Mouse (Mus musculus) kidney, adult 2 months (tissue): ENCODE measurements at regions not wholly inside any gene's neighbourhood (a gene's known extent, or its start where the extent isn't known, plus 50 kb on each side); places are given as distances from the start of the nearest gene placed in this dataset.

Source experiments
- DNase-seq: peaks from one replicate; pipeline ENCODE4 v3.0.0; 2021
- H3K27ac ChIP-seq: fragments of 200-500 bp; 2 replicates; pipeline ENCODE4 v1.5.1; 2012; ENCODE audit warnings: low read depth, low read length, control low read depth, inconsistent platforms; ENCODE audit not compliant: insufficient read depth
- H3K27me3 ChIP-seq: fragments of 200-500 bp; replicated peaks from 2 replicates; pipeline ENCODE4 v1.6.1; 2012; ENCODE audit warnings: mild to moderate bottlenecking, moderate library complexity, low read length, inconsistent platforms; ENCODE audit not compliant: control insufficient read depth, insufficient read depth
- H3K36me3 ChIP-seq: fragments of 200-500 bp; 2 replicates; pipeline ENCODE4 v1.6.1; 2012; ENCODE audit warnings: mild to moderate bottlenecking, moderate library complexity, low read length, inconsistent platforms; ENCODE audit not compliant: control insufficient read depth, insufficient read depth
- H3K4me1 ChIP-seq: fragments of 200-500 bp; 2 replicates; pipeline ENCODE4 v1.6.1; 2011; ENCODE audit warnings: low read length; ENCODE audit not compliant: control insufficient read depth, insufficient read depth
- H3K4me3 ChIP-seq: fragments of 200-500 bp; 2 replicates; pipeline ENCODE4 v1.5.1; 2011; ENCODE audit warnings: mild to moderate bottlenecking, low read depth, low read length, control low read depth; ENCODE audit not compliant: insufficient read depth
- CTCF ChIP-seq: fragments of 200-500 bp; conservative IDR thresholded peaks from 2 replicates; pipeline ENCODE4 v1.5.1; 2011; ENCODE audit warnings: low read depth, mild to moderate bottlenecking, control low read depth, low read length, moderate library complexity, mixed read lengths; ENCODE audit not compliant: insufficient read depth, insufficient read length
- POLR2A ChIP-seq: fragments of 200-500 bp; IDR thresholded peaks from one replicate; pipeline ENCODE4 v1.6.1; 2011; ENCODE audit warnings: low read depth, low read length, control low read depth
- WGBS: fragments of 180-500 bp; shearing (Covaris S2); methylation state at CpG from one replicate; pipeline ENCODE4 v1.1.7; 2018; 5-methylcytosine and 5-hydroxymethylcytosine counted together

- no peaks in the 10 kb centered on the region for H3K36me3 ChIP-seq
- H3K27ac ChIP-seq: no peak overlapping the region
- no peak overlapping the region for H3K4me3 ChIP-seq
- TF ChIP-seq CTCF (peak; percentile 25), POLR2A (no peak)
- peak; percentile 6 for DNase-seq
- H3K4me1 ChIP-seq: no peaks in the 10 kb centered on the region
- no peaks in the 10 kb centered on the region for H3K27me3 ChIP-seq
- WGBS: 4% methylated on average over 1 of the region's 1 CpGs
These were observed 52.9 kb upstream of the Cast start for GRCm38 (mm10) chr13:74861373-74861970.
